Mouse (Mus musculus): ENCODE results near the gene Herpud2. TPM values are rescaled to one million over a fixed set of nuclear protein-coding genes. Genes with fewer than 3 reads are reported as not detected.

Herpud2 gene
- polyA plus RNA-seq, 1 experiment from 2014 or later, result 22.1 TPM

Other genes with a start within 250 kb of the Herpud2 start
- gene Gm10181, start 62.4 kb downstream of the Herpud2 start, polyA plus RNA-seq (2016; fragmentation: Nextera tagmentation; extraction: Ambion mirVana), result not detected in 2 replicates
- 214 and 245 TPM in 2 replicates for gene Sept7, start 100.6 kb upstream of the Herpud2 start, polyA plus RNA-seq (2016; fragmentation: Nextera tagmentation; extraction: Ambion mirVana)

Measured in forebrain, embryonic 10.5 days (tissue).